9 mouse cellular contexts compared by ENCODE assay signal in the genomic region with DNA sequence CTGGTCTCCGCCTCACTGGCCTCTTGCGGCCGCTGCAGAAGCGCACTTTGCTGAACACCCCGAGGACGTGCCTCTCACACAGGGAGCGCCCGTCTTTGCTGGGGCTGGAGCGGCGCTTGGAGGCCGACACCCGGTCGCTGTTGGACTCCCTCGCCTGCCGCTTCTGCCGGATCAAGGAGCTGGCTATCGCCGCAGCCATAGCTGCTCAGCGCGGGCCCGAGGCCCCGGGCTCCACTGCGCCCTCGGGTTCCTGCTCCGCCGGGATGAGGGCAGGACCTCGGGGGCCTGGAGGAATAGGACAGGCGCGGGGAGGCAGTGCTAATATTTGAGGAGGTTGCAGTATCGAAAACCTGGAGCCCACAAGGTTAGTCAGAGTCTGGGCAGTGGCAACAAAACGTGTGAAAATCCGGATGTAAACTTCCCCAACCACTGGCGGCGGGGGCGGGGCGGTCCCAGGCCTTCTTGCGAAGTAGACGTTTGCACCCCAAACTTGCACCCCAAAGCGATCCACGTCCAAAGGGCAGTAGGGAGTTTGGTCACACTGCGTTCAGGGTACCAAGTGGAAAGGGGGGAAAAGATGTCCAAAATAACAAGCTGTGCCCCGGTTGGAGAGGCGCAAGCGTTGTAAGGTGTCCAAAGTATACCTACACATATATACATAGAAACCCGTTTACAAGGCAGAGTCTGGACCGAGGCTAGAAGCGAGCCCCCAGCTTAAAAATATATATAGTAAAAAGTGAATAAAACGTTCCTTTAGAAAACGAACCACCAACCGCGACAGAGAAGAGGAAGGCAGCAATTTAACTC.
DNase-seq lines count a peak whose midpoint lies in the region; ATAC-seq lines count a peak whose summit lies in the region.
"Had no signal": no experiment of that assay in that cellular context is flagged by ENCODE, and none has a peak within 500 bp of the region (broad histone marks: within the 10 kb centered on the region; RNA-seq: fewer than 3 reads in every experiment).

No protein-coding gene starts in this region.

- intact Hi-C loops in heart, postnatal 25 days (cut with DNase I), result no loop called here

- peaks cover 31% of the 10 kb centered on the region for H3K27me3 ChIP-seq in heart, embryonic 11.5 days (ENCODE audit: control insufficient read depth, insufficient read depth, low read length)
- H3K27me3 ChIP-seq in embryonic facial prominence, embryonic 11.5 days (ENCODE audit: control insufficient read depth, insufficient read depth, low read length), result peaks cover 30% of the 10 kb centered on the region
- peaks cover 3% of the 10 kb centered on the region for H3K27me3 ChIP-seq in hindbrain, embryonic 14.5 days (ENCODE audit: control insufficient read depth, insufficient read depth, low read length)
- peaks cover 52% of the 10 kb centered on the region for H3K27me3 ChIP-seq in liver, embryonic 11.5 days (replicated peaks; ENCODE audit: control insufficient read depth, insufficient read depth, low read length)
- H3K27me3 ChIP-seq: CH12.LX had no signal

- no peak overlapping the region for H3K9ac ChIP-seq in heart, embryonic 11.5 days (ENCODE audit: low read depth, low read length)
- H3K9ac ChIP-seq in embryonic facial prominence, embryonic 11.5 days (replicated peaks; ENCODE audit: low read length), result no peak overlapping the region
- peak overlapping the region; percentile 91 for H3K9ac ChIP-seq in hindbrain, embryonic 14.5 days
- no peak overlapping the region for H3K9ac ChIP-seq in liver, embryonic 11.5 days (ENCODE audit: low read depth, low read length)

- peak; percentile 65 for ATAC-seq in heart, embryonic 11.5 days (replicated peaks; ENCODE audit: insufficient number of reproducible peaks, low FRiP score, low TSS enrichment)
- peak; percentile 29; the same call in 1 of the 2 replicates for ATAC-seq in embryonic facial prominence, embryonic 11.5 days (replicated peaks; ENCODE audit: insufficient number of reproducible peaks, low FRiP score, low TSS enrichment, low read depth)
- peak; percentile 50; the same call in 1 of the 2 replicates for ATAC-seq in hindbrain, embryonic 14.5 days (ENCODE audit: low FRiP score)
- 0 out of 2 replicates have a peak, but pooled peaks have one; percentile 23 for ATAC-seq in liver, embryonic 11.5 days (replicated peaks; ENCODE audit: low FRiP score)
- no peak for ATAC-seq in inflammation-experienced regulatory T-cells, adult 6 months

- WGBS in heart, embryonic 11.5 days (ENCODE audit: insufficient replicate concordance), result under 1% methylated on average over 51 of the region's 51 CpGs
- WGBS in embryonic facial prominence, embryonic 11.5 days, result under 1% methylated on average over 51 of the region's 51 CpGs
- WGBS in hindbrain, embryonic 14.5 days, result under 1% methylated on average over 51 of the region's 51 CpGs
- WGBS in liver, embryonic 11.5 days, result 1% methylated on average over 51 of the region's 51 CpGs

- no peak for DNase-seq in heart, postnatal 25 days (ENCODE audit: low spot score)
- DNase-seq in adrenal gland, postnatal 10 days, result peak; percentile 57
- DNase-seq in embryonic facial prominence, embryonic 11.5 days (ENCODE audit: low spot score), result peak; percentile 49
- DNase-seq in hindbrain, embryonic 14.5 days (ENCODE audit: low spot score), result peak; percentile 36
- DNase-seq in liver, embryonic 11.5 days (ENCODE audit: low spot score), result peak; percentile 46
- DNase-seq in ovary, postnatal 10 days (ENCODE audit: low spot score), result peak; percentile 4

- H3K4me2 ChIP-seq in heart, embryonic 11.5 days, result peak overlapping the region; percentile 99
- peak overlapping the region; percentile 100 for H3K4me2 ChIP-seq in embryonic facial prominence, embryonic 11.5 days (ENCODE audit: low read depth, low read length)
- peak overlapping the region; percentile 92 for H3K4me2 ChIP-seq in hindbrain, embryonic 14.5 days (replicated peaks)
- H3K4me2 ChIP-seq in liver, embryonic 11.5 days, result peak overlapping the region; percentile 87

- H3K9me3 ChIP-seq in heart, embryonic 11.5 days (replicated peaks; ENCODE audit: control insufficient read depth, low read length), result no peaks in the 10 kb centered on the region
- H3K9me3 ChIP-seq in embryonic facial prominence, embryonic 11.5 days (replicated peaks; ENCODE audit: control insufficient read depth, low read length), result no peaks in the 10 kb centered on the region
- H3K9me3 ChIP-seq in hindbrain, embryonic 14.5 days (ENCODE audit: control insufficient read depth, low read length), result no peaks in the 10 kb centered on the region
- H3K9me3 ChIP-seq in liver, embryonic 11.5 days (ENCODE audit: control insufficient read depth, low read length), result no peaks in the 10 kb centered on the region

- peaks cover 3% of the 10 kb centered on the region; the same call in 1 of the 2 replicates for H3K4me1 ChIP-seq in heart, embryonic 11.5 days (ENCODE audit: control insufficient read depth, insufficient read depth, low read length)
- H3K4me1 ChIP-seq in embryonic facial prominence, embryonic 11.5 days (ENCODE audit: control insufficient read depth, insufficient read depth, low read length), result no peaks in the 10 kb centered on the region
- 0 out of 2 replicates have a peak, but pooled peaks cover 5% of the 10 kb centered on the region for H3K4me1 ChIP-seq in hindbrain, embryonic 14.5 days (replicated peaks; ENCODE audit: control insufficient read depth, insufficient read depth, low read length)
- H3K4me1 ChIP-seq in liver, embryonic 11.5 days (replicated peaks; ENCODE audit: control insufficient read depth, insufficient read depth, low read length), result no peaks in the 10 kb centered on the region

- H3K36me3 ChIP-seq in heart, embryonic 11.5 days (ENCODE audit: control insufficient read depth, insufficient read depth, low read length), result no peaks in the 10 kb centered on the region
- no peaks in the 10 kb centered on the region for H3K36me3 ChIP-seq in embryonic facial prominence, embryonic 11.5 days (replicated peaks; ENCODE audit: control insufficient read depth, insufficient read depth, low read depth, low read length)
- H3K36me3 ChIP-seq in hindbrain, embryonic 14.5 days (replicated peaks; ENCODE audit: control insufficient read depth, insufficient read depth), result no peaks in the 10 kb centered on the region
- H3K36me3 ChIP-seq in liver, embryonic 11.5 days (ENCODE audit: control insufficient read depth, insufficient read depth, low read length), result no peaks in the 10 kb centered on the region

- no peak overlapping the region for H3K27ac ChIP-seq in heart, embryonic 11.5 days (ENCODE audit: low read depth, low read length)
- H3K27ac ChIP-seq in embryonic facial prominence, embryonic 11.5 days (replicated peaks; ENCODE audit: low read depth, low read length), result no peak overlapping the region
- H3K27ac ChIP-seq in hindbrain, embryonic 14.5 days, result peak overlapping the region; percentile 91
- H3K27ac ChIP-seq in liver, embryonic 11.5 days (ENCODE audit: low read depth, low read length), result no peak overlapping the region

- peak overlapping the region; percentile 66 for H3K4me3 ChIP-seq in heart, embryonic 11.5 days (ENCODE audit: low read depth, low read length)
- peak overlapping the region; percentile 67 for H3K4me3 ChIP-seq in embryonic facial prominence, embryonic 11.5 days (ENCODE audit: low read depth, low read length)
- peak overlapping the region; percentile 86 for H3K4me3 ChIP-seq in hindbrain, embryonic 14.5 days (replicated peaks; ENCODE audit: low read length)
- peak overlapping the region; percentile 57 for H3K4me3 ChIP-seq in liver, embryonic 11.5 days (ENCODE audit: low read depth, low read length)
